Mouse (Mus musculus): ENCODE data around the gene Zfp541.

Gene Zfp541

DNA sequence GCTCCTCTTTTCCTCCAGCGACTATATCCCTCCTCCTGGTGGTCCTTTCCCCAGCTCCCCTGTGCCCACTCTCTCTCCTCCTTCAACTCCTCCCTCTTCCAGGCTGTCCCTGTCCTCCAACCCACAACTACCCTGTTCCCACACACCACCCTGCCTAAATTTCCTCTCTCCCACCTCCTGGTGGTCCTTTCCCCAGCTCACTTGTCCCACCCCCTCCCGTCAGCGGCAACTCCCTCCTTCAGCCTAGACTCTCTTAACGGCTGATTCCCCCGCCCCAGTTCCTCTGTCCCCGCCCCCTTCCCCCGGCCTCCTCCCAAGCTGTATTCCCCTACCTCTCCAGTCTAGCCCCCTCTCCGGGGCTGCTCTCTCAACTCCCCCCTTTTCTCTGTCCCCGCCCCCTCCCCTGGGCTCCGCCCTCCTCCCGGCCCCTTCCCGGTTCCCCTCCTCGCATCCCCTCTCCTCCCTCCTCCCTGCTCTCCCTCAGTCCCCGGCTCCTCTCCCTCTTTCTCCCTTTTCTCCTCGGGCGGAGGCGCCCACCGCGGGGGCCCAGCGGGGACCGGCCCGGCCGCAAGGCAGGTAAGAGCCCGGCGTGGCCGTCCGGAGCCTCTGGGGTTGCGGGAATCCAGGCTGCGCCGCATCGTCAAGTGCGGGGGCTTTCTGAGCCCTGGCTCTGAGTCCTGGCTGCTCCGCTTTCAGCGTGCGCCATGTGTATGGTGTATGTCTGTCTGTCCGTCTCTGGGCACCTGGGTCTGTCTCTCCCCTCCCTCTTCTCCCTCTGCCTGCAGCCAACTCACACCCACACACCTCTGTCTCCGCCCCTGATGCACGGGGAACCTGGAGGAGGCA lies 68.5 kb downstream of the Zfp541 start:
- no peak for DNase-seq

DNA sequence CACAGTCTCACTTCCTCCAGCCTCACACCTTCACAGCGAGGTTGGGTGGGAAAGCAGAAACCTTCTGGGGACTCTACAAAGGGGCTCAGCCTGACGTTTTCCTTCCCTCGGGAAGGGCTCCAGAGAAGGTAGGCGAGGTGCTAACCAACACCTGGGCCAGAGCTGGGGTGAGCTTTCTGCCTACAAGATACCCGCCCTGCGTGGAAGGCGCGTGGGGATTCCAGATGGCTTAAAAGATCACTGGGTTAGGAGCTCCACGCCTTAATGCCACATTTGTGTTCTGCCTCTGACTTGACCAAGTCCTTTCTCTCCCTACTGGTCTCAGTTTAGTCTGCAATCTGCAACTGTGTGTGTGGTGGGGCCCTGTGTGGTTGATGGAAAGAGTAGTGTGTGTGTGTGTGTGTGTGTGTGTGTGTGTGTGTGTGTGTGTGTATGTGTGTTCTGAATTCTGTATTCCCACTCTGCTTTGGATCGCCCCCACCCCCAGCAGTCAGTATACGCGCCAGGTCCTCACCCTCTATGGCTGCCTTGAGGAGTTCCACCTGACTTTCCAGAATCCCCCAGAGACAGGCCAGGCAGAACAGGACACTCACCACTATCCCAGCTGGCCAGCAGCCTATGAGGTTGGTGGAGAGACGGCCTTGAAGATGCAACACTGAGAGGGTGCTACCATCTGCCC lies 69.5 kb downstream of the Zfp541 start:
- no peak for DNase-seq

DNA sequence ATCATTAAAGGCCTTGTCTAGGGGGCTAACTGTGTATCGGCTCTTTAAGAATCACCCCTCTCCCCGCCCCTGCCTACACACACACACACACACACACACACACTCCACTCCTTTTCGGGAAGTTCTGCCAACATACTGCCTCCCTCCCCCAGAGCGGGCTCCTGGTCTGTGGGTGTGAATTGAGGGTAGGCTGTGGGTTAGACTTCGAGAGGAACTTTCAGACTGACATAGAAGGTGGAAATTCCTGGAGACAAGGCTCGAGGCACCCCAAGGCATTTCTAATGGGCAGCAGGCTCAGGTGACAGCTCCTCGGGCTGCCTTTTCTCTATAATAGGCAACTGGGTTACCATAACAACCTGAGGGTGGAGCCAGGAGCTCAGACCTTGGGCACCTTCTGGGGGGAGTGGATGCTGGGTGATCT lies 70.6 kb downstream of the Zfp541 start:
- DNase-seq, result no peak

DNA sequence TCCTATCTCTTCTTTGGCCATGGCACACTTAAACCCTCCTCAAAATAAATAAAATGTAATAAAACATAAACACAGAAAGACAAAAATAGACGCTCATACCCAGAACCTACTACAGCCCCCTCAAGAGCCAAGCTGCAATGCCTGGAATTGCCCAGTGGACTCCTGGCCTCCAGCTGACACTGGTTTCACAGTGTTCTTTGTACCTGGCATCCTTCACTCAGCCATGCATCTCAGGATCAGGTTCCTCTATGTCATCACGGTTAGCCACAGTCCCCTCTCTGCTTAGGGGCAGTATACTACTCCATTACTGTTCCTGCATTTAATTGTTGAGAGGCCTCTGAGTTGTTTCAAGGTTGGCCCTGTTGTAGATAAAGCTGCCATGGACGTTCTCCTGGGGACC lies 71.3 kb downstream of the Zfp541 start:
- DNase-seq, result no peak

DNA sequence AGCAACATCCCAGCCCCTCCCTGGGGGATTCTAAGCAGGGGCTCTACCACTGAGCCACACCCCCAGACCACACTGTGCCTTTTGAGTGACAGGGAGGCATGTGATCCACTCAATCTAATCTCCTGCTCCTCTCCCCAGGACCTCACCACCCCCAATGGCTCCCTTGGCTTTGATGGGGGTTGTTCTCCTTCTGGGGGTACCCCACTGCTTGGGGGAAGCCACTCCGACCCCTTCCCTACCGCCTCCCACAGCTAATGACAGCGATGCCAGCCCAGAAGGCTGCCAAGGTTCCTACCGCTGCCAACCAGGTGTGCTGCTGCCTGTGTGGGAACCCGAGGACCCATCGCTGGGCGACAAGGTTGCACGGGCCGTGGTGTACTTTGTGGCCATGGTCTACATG lies 72.1 kb downstream of the Zfp541 start:
- DNase-seq, result no peak

DNA sequence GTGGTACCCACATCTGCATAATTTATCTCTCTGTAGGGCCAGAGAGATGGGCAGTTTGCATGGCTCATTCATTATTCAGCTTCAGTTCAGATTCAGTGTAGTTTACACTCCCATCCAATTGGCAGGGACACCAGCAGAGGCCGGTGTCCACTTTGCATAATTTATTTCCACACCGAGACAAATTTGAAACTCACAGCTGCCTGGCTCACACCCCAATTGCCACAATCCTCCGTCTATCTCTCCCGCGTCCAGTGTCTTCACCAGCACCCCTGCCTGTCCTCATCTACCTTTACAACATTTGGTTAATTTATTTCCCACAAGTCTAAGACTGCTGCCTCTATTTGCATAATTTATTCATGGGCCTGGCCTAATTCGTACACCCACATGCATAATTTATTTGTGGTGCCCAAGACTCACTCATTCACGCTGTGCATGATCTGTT lies 73.4 kb downstream of the Zfp541 start:
- DNase-seq, result no peak
